Mouse (Mus musculus): ENCODE results near the gene Btn2a2. TPM values are rescaled to one million over a fixed set of nuclear protein-coding genes. Genes with fewer than 3 reads are reported as not detected.

The Btn2a2 gene
- polyA plus RNA-seq, 1 experiment: 0.20 TPM

DNA sequence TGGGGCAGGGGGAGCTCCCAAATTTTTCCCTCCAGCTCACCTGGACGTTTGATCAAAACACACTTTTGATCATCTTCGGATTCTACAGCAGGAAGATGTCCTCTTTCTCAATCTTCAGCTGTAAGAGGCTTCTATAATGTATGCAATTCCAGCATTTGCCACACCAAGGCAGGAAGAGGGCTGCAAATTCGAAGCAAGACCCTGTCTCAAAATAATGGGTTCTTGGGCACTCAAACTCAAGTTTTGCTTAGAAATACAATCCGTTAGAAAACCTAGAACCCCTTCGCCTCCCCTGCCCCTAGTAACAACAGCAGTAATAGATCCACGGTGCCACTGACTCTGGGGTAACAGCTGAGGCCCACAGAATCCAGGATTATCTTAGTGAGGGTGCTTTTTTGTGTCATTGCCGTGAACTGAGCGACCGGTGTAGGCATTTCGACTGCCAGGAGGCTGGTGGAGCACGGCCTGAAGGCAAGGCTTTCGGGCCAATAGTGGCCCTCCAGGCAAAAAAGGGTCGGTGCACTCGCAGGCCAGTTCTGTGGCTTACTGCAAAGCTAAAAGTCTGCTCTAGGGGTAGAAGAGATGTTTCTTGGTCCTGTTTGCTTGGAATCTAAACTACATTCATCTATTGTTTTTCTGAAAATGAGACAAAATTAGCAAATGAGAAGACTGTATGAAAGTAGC, 17.1 kb upstream of the Btn2a2 start:
- WGBS: 33% methylated on average over 14 of the region's 14 CpGs
- Histone ChIP-seq H3K4me1 (ENCODE audit: control insufficient read depth, insufficient read depth, low read length) (no peaks in the 10 kb centered on the region), H3K27ac (ENCODE audit: insufficient read depth, low read length) (no peak overlapping the region), H3K27me3 (ENCODE audit: control insufficient read depth, insufficient read depth, low read length) (no peaks in the 10 kb centered on the region), H3K4me3 (replicated peaks; ENCODE audit: insufficient read depth, low read depth, low read length) (no peak overlapping the region)
- no peak for TF ChIP-seq CTCF (IDR thresholded peaks at IDR 0.05; ENCODE audit: borderline replicate concordance, insufficient read depth, low read depth, low read length)
- TF ChIP-seq POLR2A (IDR thresholded peaks at IDR 0.05; ENCODE audit: borderline replicate concordance, insufficient read depth, low read length): no peak
- DNase-seq: no peak

DNA sequence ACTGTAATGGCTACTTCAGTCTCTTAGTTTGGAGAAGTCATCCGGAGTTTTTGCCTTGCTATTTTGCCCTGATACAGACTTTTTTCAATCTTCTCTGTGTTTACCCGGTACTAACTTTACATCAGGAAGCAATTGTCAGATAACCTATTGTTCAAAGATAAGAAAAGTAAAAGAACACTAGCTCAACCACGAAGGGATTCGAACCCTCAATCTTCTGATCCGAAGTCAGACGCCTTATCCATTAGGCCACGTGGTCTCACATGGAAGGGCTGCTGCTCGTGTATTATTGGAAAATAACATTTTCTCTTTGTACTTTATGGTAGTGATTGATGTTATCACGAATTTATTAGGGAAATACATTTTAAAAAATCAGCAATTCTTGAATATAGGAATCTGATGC, 15.1 kb upstream of the Btn2a2 start:
- Histone ChIP-seq H3K4me1 (ENCODE audit: control insufficient read depth, insufficient read depth, low read length) (no peaks in the 10 kb centered on the region), H3K27ac (ENCODE audit: insufficient read depth, low read length) (no peak overlapping the region), H3K4me3 (replicated peaks; ENCODE audit: insufficient read depth, low read depth, low read length) (no peak overlapping the region), H3K27me3 (ENCODE audit: control insufficient read depth, insufficient read depth, low read length) (no peaks in the 10 kb centered on the region; the same call in 1 of the 2 replicates)
- TF ChIP-seq CTCF (IDR thresholded peaks at IDR 0.05; ENCODE audit: borderline replicate concordance, insufficient read depth, low read depth, low read length) (no peak), POLR2A (IDR thresholded peaks at IDR 0.05; ENCODE audit: borderline replicate concordance, insufficient read depth, low read length) (no peak)
- DNase-seq: peak; percentile 38
- WGBS: 8% methylated on average over 9 of the region's 9 CpGs

DNA sequence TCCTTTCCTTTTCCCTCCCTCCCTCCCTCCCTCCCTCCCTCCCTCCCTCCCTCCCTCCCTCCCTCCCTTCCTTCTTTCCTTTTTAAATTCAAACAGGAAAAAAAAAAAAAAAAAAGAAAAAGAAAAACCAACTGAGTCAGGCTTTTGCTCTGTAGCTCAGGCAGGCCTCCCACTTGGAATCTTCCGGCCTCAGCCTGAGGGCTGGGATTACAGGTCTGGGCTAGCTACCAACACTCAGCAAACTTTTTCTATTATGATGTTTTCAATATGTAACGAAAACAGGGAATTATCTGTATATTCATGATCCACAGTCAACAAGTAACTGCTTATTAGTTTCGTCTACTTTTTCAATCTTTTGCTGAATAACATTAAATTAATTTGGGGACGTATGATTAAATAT, 14.3 kb upstream of the Btn2a2 start:
- no peaks in the 10 kb centered on the region for H3K4me1 ChIP-seq (ENCODE audit: control insufficient read depth, insufficient read depth, low read length)
- H3K27ac ChIP-seq (ENCODE audit: insufficient read depth, low read length): no peak overlapping the region
- H3K27me3 ChIP-seq (ENCODE audit: control insufficient read depth, insufficient read depth, low read length): no peaks in the 10 kb centered on the region; the same call in 1 of the 2 replicates
- 75% methylated on average over 4 of the region's 4 CpGs for WGBS
- no peak overlapping the region for H3K4me3 ChIP-seq (replicated peaks; ENCODE audit: insufficient read depth, low read depth, low read length)
- no peak for DNase-seq
- no peak for TF ChIP-seq CTCF (IDR thresholded peaks at IDR 0.05; ENCODE audit: borderline replicate concordance, insufficient read depth, low read depth, low read length)
- no peak for TF ChIP-seq POLR2A (IDR thresholded peaks at IDR 0.05; ENCODE audit: borderline replicate concordance, insufficient read depth, low read length)

DNA sequence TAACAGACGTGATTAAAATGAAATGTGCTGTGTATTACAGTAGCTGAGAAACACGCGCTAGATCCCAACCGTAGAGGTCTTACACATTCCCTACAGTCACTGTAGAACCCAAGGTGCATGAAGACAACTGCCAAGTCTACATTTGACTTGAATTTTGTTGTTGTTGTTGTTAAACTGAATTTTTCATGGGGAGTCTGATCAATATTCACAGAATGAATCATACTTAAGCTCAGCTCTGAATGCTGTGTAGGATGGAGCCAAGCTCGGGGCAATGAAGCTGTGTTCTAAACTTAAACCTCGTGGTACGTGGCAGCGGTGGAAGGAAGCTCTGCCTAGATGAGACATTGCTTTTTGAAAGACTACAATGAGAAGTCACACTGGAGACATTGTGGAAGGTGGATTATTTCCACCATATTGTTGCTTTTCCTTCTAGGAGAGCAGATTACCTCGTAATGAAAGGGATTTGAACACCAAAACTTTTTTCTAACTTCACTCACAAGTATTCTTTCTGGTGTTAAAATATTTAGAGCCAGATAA, 13.4 kb upstream of the Btn2a2 start:
- no peak for TF ChIP-seq CTCF (IDR thresholded peaks at IDR 0.05; ENCODE audit: borderline replicate concordance, insufficient read depth, low read depth, low read length)
- TF ChIP-seq POLR2A (IDR thresholded peaks at IDR 0.05; ENCODE audit: borderline replicate concordance, insufficient read depth, low read length): no peak
- Histone ChIP-seq H3K4me1 (ENCODE audit: control insufficient read depth, insufficient read depth, low read length) (no peaks in the 10 kb centered on the region), H3K27ac (ENCODE audit: insufficient read depth, low read length) (no peak overlapping the region), H3K4me3 (replicated peaks; ENCODE audit: insufficient read depth, low read depth, low read length) (no peak overlapping the region), H3K27me3 (ENCODE audit: control insufficient read depth, insufficient read depth, low read length) (no peaks in the 10 kb centered on the region; the same call in 1 of the 2 replicates)
- 66% methylated on average over 9 of the region's 9 CpGs for WGBS
- no peak for DNase-seq

DNA sequence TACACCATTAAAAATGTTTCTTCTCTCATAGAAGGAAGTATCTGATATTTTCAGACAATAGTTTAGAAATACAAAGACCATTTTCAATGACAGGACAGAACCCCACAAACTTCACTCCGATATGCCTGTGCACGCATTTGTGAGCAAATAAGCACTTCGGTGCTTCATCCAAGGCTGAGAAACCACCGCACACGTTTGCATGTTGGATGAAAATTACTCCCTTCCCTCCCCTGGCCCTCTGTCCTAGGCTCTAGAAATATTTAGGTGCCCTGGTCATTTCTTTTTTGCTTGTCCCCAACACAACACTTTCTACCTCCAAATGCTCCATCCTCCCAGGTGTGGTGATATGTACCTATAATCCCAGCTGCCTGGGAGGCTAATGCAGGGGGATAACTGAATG, 12.9 kb upstream of the Btn2a2 start:
- WGBS: 39% methylated on average over 5 of the region's 5 CpGs
- Histone ChIP-seq H3K4me3 (replicated peaks; ENCODE audit: insufficient read depth, low read depth, low read length) (no peak overlapping the region), H3K4me1 (ENCODE audit: control insufficient read depth, insufficient read depth, low read length) (no peaks in the 10 kb centered on the region), H3K27ac (ENCODE audit: insufficient read depth, low read length) (no peak overlapping the region), H3K27me3 (ENCODE audit: control insufficient read depth, insufficient read depth, low read length) (no peaks in the 10 kb centered on the region; the same call in 1 of the 2 replicates)
- DNase-seq: no peak
- no peak for TF ChIP-seq CTCF (IDR thresholded peaks at IDR 0.05; ENCODE audit: borderline replicate concordance, insufficient read depth, low read depth, low read length)
- no peak for TF ChIP-seq POLR2A (IDR thresholded peaks at IDR 0.05; ENCODE audit: borderline replicate concordance, insufficient read depth, low read length)

DNA sequence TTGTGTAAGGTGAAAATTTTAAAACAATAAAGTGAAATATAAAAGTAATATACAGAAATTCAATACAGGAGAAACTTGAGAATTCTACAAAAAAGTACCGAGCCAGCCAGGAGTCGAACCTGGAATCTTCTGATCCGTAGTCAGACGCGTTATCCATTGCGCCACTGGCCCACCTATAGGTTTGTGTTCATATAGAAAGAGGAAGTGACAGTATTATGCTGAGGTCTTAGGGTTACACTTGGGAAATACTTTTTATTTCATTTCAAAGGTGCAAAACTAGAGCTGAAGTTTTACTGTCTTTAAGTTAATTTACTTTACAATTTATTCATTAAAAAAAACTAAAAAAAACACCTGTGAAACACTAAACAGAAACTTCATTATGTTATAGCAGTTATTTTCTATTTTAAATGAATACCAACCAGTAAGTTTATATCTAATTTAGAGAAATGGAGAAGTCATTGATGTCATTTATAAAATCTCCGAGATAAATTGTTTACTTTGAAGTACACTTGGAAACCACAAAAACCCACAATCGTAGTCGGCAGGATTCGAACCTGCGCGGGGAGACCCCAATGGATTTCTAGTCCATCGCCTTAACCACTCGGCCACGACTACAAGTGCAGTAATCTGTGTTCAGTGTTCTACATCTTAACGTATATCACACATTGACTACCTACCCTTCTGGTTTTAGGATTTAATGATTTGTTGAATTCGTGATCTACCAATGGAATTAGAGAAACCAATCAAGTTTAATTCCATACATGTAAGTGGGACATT, 12.0 kb upstream of the Btn2a2 start:
- TF ChIP-seq POLR2A (IDR thresholded peaks at IDR 0.05; ENCODE audit: borderline replicate concordance, insufficient read depth, low read length) (no peak), CTCF (IDR thresholded peaks at IDR 0.05; ENCODE audit: borderline replicate concordance, insufficient read depth, low read depth, low read length) (no peak)
- H3K4me3 ChIP-seq (replicated peaks; ENCODE audit: insufficient read depth, low read depth, low read length): no peak overlapping the region
- H3K4me1 ChIP-seq (ENCODE audit: control insufficient read depth, insufficient read depth, low read length): no peaks in the 10 kb centered on the region
- H3K27ac ChIP-seq (ENCODE audit: insufficient read depth, low read length): no peak overlapping the region
- no peaks in the 10 kb centered on the region; the same call in 1 of the 2 replicates for H3K27me3 ChIP-seq (ENCODE audit: control insufficient read depth, insufficient read depth, low read length)
- 15% methylated on average over 17 of the region's 17 CpGs for WGBS
- peak; percentile 52 to 54 for DNase-seq

DNA sequence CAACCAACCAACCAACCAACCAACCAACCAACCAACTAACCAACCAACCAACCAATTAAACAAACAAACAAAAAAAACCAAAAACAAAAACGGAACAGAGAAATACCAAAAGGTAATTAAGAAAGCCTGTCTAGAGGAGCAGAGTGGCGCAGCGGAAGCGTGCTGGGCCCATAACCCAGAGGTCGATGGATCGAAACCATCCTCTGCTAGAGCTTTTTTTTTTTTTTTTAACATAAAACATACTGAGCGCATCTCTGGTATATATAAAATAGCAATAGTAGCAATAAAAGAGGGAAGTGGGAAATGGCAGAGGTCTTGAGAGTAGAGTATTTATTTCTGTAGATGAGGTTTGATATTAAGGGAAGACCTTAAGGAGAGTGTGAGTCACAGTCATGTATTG, 11.3 kb upstream of the Btn2a2 start:
- 56% methylated on average over 7 of the region's 7 CpGs for WGBS
- Histone ChIP-seq H3K4me1 (ENCODE audit: control insufficient read depth, insufficient read depth, low read length) (no peaks in the 10 kb centered on the region), H3K27ac (ENCODE audit: insufficient read depth, low read length) (no peak overlapping the region), H3K27me3 (ENCODE audit: control insufficient read depth, insufficient read depth, low read length) (no peaks in the 10 kb centered on the region; the same call in 1 of the 2 replicates), H3K4me3 (replicated peaks; ENCODE audit: insufficient read depth, low read depth, low read length) (no peak overlapping the region)
- TF ChIP-seq CTCF (IDR thresholded peaks at IDR 0.05; ENCODE audit: borderline replicate concordance, insufficient read depth, low read depth, low read length) (no peak), POLR2A (IDR thresholded peaks at IDR 0.05; ENCODE audit: borderline replicate concordance, insufficient read depth, low read length) (no peak)
- no peak for DNase-seq

All from cerebellum, adult 2 months (tissue).